In genomic region chr3:136439350-136439749, GRCm38 (mm10) we compare ENCODE assay signal across 25 mouse cellular contexts.
DNase-seq lines count a peak whose midpoint lies in the region; ATAC-seq and TF ChIP-seq lines count a peak whose summit lies in the region.
"Had no signal": no experiment of that assay in that cellular context is flagged by ENCODE, and none has a peak within 500 bp of the region (broad histone marks: within the 10 kb centered on the region; RNA-seq: fewer than 3 reads in every experiment).

No protein-coding gene starts in this region.

- no peak overlapping the region for H3K4me3 ChIP-seq in kidney, postnatal 0 days (replicated peaks; ENCODE audit: low read depth, low read length)
- H3K4me3 ChIP-seq: forebrain, embryonic 10.5 days; forebrain, embryonic 13.5 days; heart, adult 2 months; heart, embryonic 10.5 days; heart, embryonic 13.5 days had no signal

- peak; percentile 30 for DNase-seq in kidney, adult 9 months
- no peak for DNase-seq in kidney, postnatal 4 days
- DNase-seq in kidney, postnatal 0 days (ENCODE audit: low spot score): peak; percentile 5
- no peak for DNase-seq in kidney, postnatal 25 days
- peak; percentile 21 to 50 for DNase-seq in kidney, postnatal 36 days
- no peak for DNase-seq in cerebellum, postnatal 4 days (ENCODE audit: low spot score in 2 of 2)
- DNase-seq: adrenal gland, adult 8-10 months; adrenal gland, postnatal 25 days; cerebellum, adult 11-12 months; cerebellum, adult 8-10 months; cerebellum, postnatal 10 days; cerebellum, postnatal 36 days; gastrocnemius, postnatal 10 days; gastrocnemius, postnatal 36 days; heart, adult 2 months; heart, postnatal 14 days; heart, postnatal 4 days had no signal

- no peak overlapping the region for H3K9ac ChIP-seq in kidney, postnatal 0 days (ENCODE audit: low read depth, low read length)
- H3K9ac ChIP-seq: forebrain, embryonic 13.5 days; heart, embryonic 13.5 days; hindbrain, embryonic 14.5 days had no signal

- no peaks in the 10 kb centered on the region for H3K27me3 ChIP-seq in kidney, postnatal 0 days (ENCODE audit: insufficient read depth, low read length)
- H3K27me3 ChIP-seq: forebrain, embryonic 13.5 days; heart, embryonic 13.5 days had no signal

- no peaks in the 10 kb centered on the region for H3K9me3 ChIP-seq in kidney, postnatal 0 days (replicated peaks; ENCODE audit: low read length)
- H3K9me3 ChIP-seq: forebrain, embryonic 10.5 days; forebrain, embryonic 13.5 days; heart, embryonic 10.5 days; heart, embryonic 13.5 days had no signal

- TF ChIP-seq CTCF in kidney, postnatal 0 days (IDR thresholded peaks at IDR 0.05; ENCODE audit: low read depth): no peak

- H3K27ac ChIP-seq in kidney, postnatal 0 days: no peak overlapping the region
- H3K27ac ChIP-seq: forebrain, embryonic 10.5 days; forebrain, embryonic 13.5 days; heart, adult 2 months; heart, embryonic 10.5 days; heart, embryonic 13.5 days; hindbrain, embryonic 14.5 days had no signal

- ATAC-seq in kidney, postnatal 0 days (replicated peaks; ENCODE audit: low FRiP score, low read depth): no peak
- ATAC-seq: activated CD4-positive, CD25-positive, alpha-beta regulatory T cell, adult 4 months; CD4-positive, CD25-positive, alpha-beta regulatory T cell, adult 4 months; forebrain, embryonic 13.5 days; forebrain, embryonic 16.5 days had no signal

- H3K4me1 ChIP-seq in kidney, postnatal 0 days (replicated peaks; ENCODE audit: insufficient read depth, low read length): no peaks in the 10 kb centered on the region
- H3K4me1 ChIP-seq: forebrain, embryonic 10.5 days; forebrain, embryonic 13.5 days; heart, embryonic 10.5 days; heart, embryonic 13.5 days had no signal

- no peak overlapping the region for H3K4me2 ChIP-seq in kidney, postnatal 0 days (ENCODE audit: low read length)
- H3K4me2 ChIP-seq: forebrain, embryonic 13.5 days; heart, embryonic 13.5 days; hindbrain, embryonic 14.5 days had no signal

- H3K36me3 ChIP-seq in kidney, postnatal 0 days (ENCODE audit: insufficient read depth, low read length): no peaks in the 10 kb centered on the region
- H3K36me3 ChIP-seq: forebrain, embryonic 10.5 days; heart, embryonic 10.5 days; heart, embryonic 13.5 days had no signal

- WGBS in kidney, postnatal 0 days: 67% methylated on average over 5 of the region's 5 CpGs

Comparison
In these comparisons a context has a peak if more than half of its experiments do, and no peak if none do; other contexts are left out.
1. DNase-seq: peak in kidney, adult 9 months (single experiment), kidney, postnatal 0 days (single experiment) and kidney, postnatal 36 days (2 of 2); none in kidney, postnatal 4 days (0 of 2), kidney, postnatal 25 days (0 of 2) and cerebellum, postnatal 4 days (0 of 2).